Mouse (Mus musculus): Measurements from ENCODE around the gene Mmp24. TPM values are rescaled to one million over a fixed set of nuclear protein-coding genes. Genes with fewer than 3 reads are reported as not detected.

Gene Mmp24
- total RNA-seq, 1 experiment from 2014 or later: not detected

GRCm38 (mm10) chr2:155834732-155835131, 59.6 kb downstream of the Mmp24 start, which contains the start of gene Fam83c:
TSS of gene Fam83c (minus strand) at chr2:155834854.
- no peak for ATAC-seq (ENCODE audit: extremely low read depth, insufficient number of reproducible peaks, low FRiP score, poor library complexity, severe bottlenecking)

- ATAC-seq (ENCODE audit: extremely low read depth, insufficient number of reproducible peaks, low FRiP score, poor library complexity, severe bottlenecking): no peak
These were observed 62.8 kb downstream of the Mmp24 start for GRCm38 (mm10) chr2:155837961-155838360.

DNA sequence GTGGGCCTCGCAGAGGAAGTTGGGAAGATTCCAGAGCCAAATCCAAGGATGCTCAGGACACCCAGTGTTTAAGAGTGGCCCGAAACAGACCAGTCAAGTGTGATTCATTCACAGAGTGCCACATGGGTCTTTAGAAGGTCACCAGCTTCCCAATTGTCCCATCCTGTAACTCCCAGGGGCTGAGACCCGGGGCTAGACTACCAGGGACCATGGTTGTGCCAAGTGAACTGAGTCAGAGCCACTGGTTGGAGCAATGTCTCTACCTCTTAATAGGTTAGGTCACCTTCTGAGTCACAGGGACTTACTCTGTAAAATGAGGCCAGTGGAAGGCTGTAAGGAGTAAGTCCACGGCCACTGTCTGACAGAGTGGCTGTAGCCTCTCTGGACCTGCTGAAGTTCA, 63.8 kb downstream of the Mmp24 start:
- no peak for ATAC-seq (ENCODE audit: extremely low read depth, insufficient number of reproducible peaks, low FRiP score, poor library complexity, severe bottlenecking)

DNA sequence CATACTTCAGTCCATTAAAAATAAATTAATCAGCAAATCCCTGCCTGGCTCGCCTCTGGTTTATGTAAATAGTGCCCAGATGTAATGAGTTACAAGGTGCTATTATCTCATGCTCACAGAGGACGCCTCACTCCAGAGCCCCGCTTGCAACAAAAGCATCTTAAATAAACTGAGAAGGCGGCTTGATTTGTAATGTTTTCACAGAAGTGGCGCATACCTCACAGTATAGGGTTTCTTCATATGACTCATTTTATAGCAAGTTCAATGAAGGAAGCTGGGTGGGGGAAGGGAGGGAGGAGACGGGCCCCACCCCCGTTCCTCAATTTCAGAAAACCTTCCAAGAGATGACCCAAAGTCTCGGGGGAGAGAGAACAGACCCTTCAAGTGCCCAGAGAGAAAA, 71.8 kb downstream of the Mmp24 start:
- no peak for ATAC-seq (ENCODE audit: extremely low read depth, insufficient number of reproducible peaks, low FRiP score, poor library complexity, severe bottlenecking)

- ATAC-seq (ENCODE audit: extremely low read depth, insufficient number of reproducible peaks, low FRiP score, poor library complexity, severe bottlenecking): peak; percentile 66; the same call in 1 of the 2 replicates
These were observed 73.1 kb downstream of the Mmp24 start for GRCm38 (mm10) chr2:155848291-155848690.

GRCm38 (mm10) chr2:155849464-155849863, 74.3 kb downstream of the Mmp24 start:
- ATAC-seq (ENCODE audit: extremely low read depth, insufficient number of reproducible peaks, low FRiP score, poor library complexity, severe bottlenecking): no peak

GRCm38 (mm10) chr2:155850120-155850519, 75.0 kb downstream of the Mmp24 start:
- no peak for ATAC-seq (ENCODE audit: extremely low read depth, insufficient number of reproducible peaks, low FRiP score, poor library complexity, severe bottlenecking)

DNA sequence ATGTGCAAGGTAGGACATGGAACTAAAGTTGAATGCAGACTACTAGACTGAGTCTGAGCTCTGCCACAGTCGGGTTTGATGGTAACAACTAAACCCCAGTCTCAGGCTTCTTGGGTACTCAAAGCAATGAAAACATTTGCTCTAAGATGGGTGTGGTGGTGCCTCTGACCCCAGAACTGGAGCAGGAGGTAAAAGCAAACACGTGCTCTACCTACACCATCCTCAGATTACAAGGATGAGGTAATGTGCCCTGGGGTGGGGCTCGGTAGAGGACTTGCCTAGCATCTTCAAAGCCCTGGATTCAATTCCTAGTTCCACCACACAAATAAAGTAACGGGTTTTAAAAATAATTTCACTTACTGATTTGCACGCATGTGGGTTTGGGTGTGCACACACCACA, 77.4 kb downstream of the Mmp24 start:
- no peak for ATAC-seq (ENCODE audit: extremely low read depth, insufficient number of reproducible peaks, low FRiP score, poor library complexity, severe bottlenecking)

- no peak for ATAC-seq (ENCODE audit: extremely low read depth, insufficient number of reproducible peaks, low FRiP score, poor library complexity, severe bottlenecking)
These were observed 85.0 kb downstream of the Mmp24 start for GRCm38 (mm10) chr2:155860102-155860501.

DNA sequence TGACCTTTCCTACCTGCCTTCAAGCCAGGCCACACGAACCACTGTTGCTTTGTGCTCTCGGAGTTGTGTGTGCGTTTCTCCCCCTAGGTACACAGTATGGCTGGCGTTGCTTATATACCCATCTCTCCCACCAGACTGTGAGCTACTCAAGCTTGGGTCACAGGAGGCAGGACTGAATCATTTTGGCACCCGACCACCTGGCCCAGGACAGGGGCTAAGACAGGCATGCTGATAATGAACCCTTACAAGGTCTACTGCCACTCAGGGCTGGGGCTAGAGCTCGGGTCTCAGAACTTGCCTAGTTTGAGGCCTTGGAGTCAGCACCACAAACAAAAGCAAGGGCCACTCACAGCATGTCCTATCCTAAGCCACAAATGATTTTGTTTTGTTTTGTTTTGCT, 86.4 kb downstream of the Mmp24 start:
- no peak for ATAC-seq (ENCODE audit: extremely low read depth, insufficient number of reproducible peaks, low FRiP score, poor library complexity, severe bottlenecking)

DNA sequence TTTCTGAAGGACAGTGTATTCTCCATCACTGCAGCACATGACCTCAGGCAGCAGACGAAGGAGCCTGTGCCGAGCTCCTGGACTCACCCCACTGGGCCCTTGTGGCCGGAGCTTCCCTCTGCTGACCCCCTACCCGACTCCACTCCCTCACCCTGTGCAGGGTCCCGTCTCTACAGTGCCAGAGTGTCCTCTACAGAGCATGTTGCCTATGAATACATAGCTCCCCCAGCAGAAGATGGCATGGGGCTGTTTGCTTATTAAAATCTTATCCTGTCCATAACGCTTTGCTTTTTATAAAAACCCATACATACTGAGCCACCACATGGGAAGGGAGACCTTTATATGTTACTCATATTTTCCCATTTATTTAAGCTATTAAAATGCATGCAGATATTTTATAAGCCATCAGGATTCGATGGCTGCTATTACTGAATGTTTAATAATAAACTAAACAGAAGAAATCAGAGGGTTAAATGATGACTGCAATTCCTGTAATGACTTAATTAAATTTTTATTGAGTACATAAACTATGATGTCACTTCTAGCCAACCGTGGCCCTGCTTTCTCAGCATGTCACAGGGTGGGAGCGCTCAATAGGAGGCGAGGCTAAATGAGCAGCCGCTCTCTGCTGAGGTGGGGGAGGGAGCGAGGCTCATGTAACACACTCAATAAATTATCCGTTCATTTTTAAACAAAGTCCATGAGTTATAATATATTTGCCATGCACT, 87.6 kb downstream of the Mmp24 start:
- no peak for ATAC-seq (ENCODE audit: extremely low read depth, insufficient number of reproducible peaks, low FRiP score, poor library complexity, severe bottlenecking)

DNA sequence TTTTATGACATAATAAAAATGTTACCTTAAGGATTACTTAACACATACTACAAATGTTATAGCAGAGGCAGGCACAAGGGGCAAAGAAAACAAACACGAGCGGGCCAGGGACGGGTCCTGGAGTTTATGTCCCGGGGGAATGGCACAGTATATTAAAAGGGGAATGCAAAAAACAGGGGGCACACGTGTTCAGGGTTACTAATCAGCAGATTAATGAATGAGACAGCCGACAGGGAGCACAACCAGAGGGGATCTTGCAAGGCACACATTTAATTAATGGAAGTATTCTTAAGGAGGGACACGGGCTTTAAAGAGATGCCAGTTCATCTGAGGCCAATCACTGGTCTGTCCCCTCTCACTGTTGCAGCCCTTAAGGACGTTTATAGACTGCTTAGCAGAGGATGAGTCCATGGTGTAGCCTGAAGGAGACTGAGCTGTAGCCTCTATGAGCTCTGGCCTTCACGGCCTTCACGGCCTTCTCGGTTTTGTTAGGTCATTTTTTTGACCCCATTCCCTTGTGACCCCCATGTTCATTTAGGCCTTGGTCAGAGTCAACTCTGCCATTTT, 88.2 kb downstream of the Mmp24 start:
- no peak for ATAC-seq (ENCODE audit: extremely low read depth, insufficient number of reproducible peaks, low FRiP score, poor library complexity, severe bottlenecking)

Other genes starting within 250 kb of the Mmp24 start
- 10.9 and 13.5 TPM in 2 replicates for gene Gss, start 182.5 kb upstream of the Mmp24 start, total RNA-seq (2017)
- gene Myh7b, start 164.1 kb upstream of the Mmp24 start, total RNA-seq (2017): not detected in 2 replicates
- 163 and 181 TPM in 2 replicates for gene Trpc4ap, start 83.0 kb upstream of the Mmp24 start, total RNA-seq (2017)
- gene Edem2, start 45.9 kb upstream of the Mmp24 start, total RNA-seq (2017): 32.8 and 38.7 TPM in 2 replicates
- gene Gm17581, start 39.5 kb upstream of the Mmp24 start, total RNA-seq (2017): not detected in 2 replicates
- gene Procr, start 24.2 kb upstream of the Mmp24 start, total RNA-seq (2017): not detected in 2 replicates
- 12.4 and 12.7 TPM in 2 replicates for gene BC029722, start 44.1 kb downstream of the Mmp24 start, total RNA-seq (2017)
- gene Eif6, start 51.6 kb downstream of the Mmp24 start, total RNA-seq (2017): 48.3 and 56.8 TPM in 2 replicates
- gene Fam83c, start 59.5 kb downstream of the Mmp24 start, total RNA-seq (2017): not detected in 2 replicates
- 20.6 and 23.1 TPM in 2 replicates for gene Uqcc1, start 155.0 kb downstream of the Mmp24 start, total RNA-seq (2017)
- gene Gm15557, start 165.4 kb downstream of the Mmp24 start, total RNA-seq (2017): not detected in 2 replicates
- gene Gdf5, start 170.0 kb downstream of the Mmp24 start, total RNA-seq (2017): not detected in 2 replicates
- 66.2 and 69.1 TPM in 2 replicates for gene Cep250, start 181.1 kb downstream of the Mmp24 start, total RNA-seq (2017)
- gene 6430550D23Rik, start 232.6 kb downstream of the Mmp24 start, total RNA-seq (2017): 1.1 and 1.4 TPM in 2 replicates
- 61.0 and 68.6 TPM in 2 replicates for gene Ergic3, start 232.7 kb downstream of the Mmp24 start, total RNA-seq (2017)

All from neutrophil, adult 5-6 weeks (primary cell).